Mouse (Mus musculus) liver, adult 2 months (tissue): Measurements from ENCODE around the gene Cdk14.

Source experiments
- CTCF ChIP-seq: fragments of 200-500 bp; IDR thresholded peaks from 2 replicates; pipeline ENCODE4 v1.5.1; 2011; ENCODE audit warnings: low read depth, low read length, control low read depth
- POLR2A ChIP-seq: fragments of 200-500 bp; IDR thresholded peaks from 2 replicates; pipeline ENCODE4 v1.6.1; 2011; ENCODE audit warnings: low read length, control low read depth; ENCODE audit not compliant: insufficient read depth; ENCODE audit errors: extremely low read depth

- TF ChIP-seq CTCF = no peak
- no peak for TF ChIP-seq POLR2A
Measured at GRCm38 (mm10) chr5:4821368-4821771, 598.7 kb downstream of the Cdk14 start.
